Comparison of ENCODE assay signal across 35 mouse cellular contexts in the genomic region with DNA sequence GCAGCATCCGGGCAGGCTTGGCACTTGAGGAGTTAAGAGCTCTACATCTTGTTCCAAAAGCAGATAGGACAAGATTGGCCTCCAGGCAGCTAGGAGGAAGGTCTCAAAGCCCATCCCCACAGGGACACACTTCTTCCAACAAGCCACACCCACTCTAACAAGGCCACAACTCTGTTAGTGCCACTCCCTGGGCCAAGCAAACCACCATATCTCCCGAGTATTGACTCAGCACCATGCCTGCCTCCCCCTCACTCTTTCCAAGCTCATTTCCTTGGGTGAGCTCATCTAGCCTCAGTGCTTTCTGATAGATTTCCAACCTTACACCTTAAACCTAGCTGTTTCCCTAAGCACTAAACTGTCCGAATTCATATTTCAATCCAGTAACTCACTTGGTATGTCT. TPM values are rescaled to one million over a fixed set of nuclear protein-coding genes. Genes with fewer than 3 reads are reported as not detected.
"Had no signal": no experiment of that assay in that cellular context is flagged by ENCODE, and none has a peak within 500 bp of the region (broad histone marks: within the 10 kb centered on the region; RNA-seq: fewer than 3 reads in every experiment).

No protein-coding gene starts in this region.

- H3K4me3 ChIP-seq: gastrocnemius, adult 2 months; heart, adult 2 months; heart, embryonic 13.5 days; heart, embryonic 15.5 days; hindbrain, embryonic 10.5 days; hindbrain, embryonic 12.5 days; layer of hippocampus, adult 2 months; left cerebral cortex, adult 2 months; limb, embryonic 10.5 days; limb, embryonic 12.5 days had no signal

- H3K36me3 ChIP-seq: heart, embryonic 13.5 days; heart, embryonic 15.5 days; hindbrain, embryonic 10.5 days; hindbrain, embryonic 12.5 days; limb, embryonic 10.5 days; limb, embryonic 12.5 days had no signal

- H3K4me2 ChIP-seq: heart, embryonic 11.5 days; heart, embryonic 13.5 days; heart, embryonic 15.5 days; hindbrain, embryonic 12.5 days; hindbrain, embryonic 14.5 days; limb, embryonic 12.5 days; liver, embryonic 11.5 days had no signal

- H3K9me3 ChIP-seq: heart, embryonic 13.5 days; heart, embryonic 15.5 days; hindbrain, embryonic 10.5 days; hindbrain, embryonic 12.5 days; limb, embryonic 10.5 days; limb, embryonic 12.5 days had no signal

- H3K9ac ChIP-seq: heart, embryonic 13.5 days; heart, embryonic 15.5 days; hindbrain, embryonic 12.5 days; hindbrain, embryonic 14.5 days; limb, embryonic 12.5 days had no signal

- DNase-seq: gastrocnemius, adult 2 months; gastrocnemius, postnatal 10 days; gastrocnemius, postnatal 25 days; heart, adult 2 months; heart, postnatal 14 days; heart, postnatal 36 days; kidney, adult 18-20 months; kidney, adult 8-10 months; kidney, postnatal 10 days; kidney, postnatal 25 days; kidney, postnatal 4 days; liver had no signal

- ATAC-seq: hindbrain, embryonic 16.5 days; inflammation-experienced regulatory T-cells, adult 6 months; intestine, embryonic 16.5 days had no signal

- H3K27ac ChIP-seq: gastrocnemius, adult 2 months; heart, adult 2 months; heart, embryonic 13.5 days; heart, embryonic 15.5 days; hindbrain, embryonic 10.5 days; hindbrain, embryonic 12.5 days; hindbrain, embryonic 14.5 days; layer of hippocampus, adult 2 months; left cerebral cortex, adult 2 months; limb, embryonic 10.5 days; limb, embryonic 12.5 days had no signal

RNA-seq across cellular contexts. Expression of gene Dbx1, which starts 26.9 kb away (rescaled TPM):
- total RNA-seq: gastrocnemius, adult 2 months; gastrocnemius, postnatal 25 days; granulocyte monocyte progenitor cell, adult 5-6 weeks; heart, adult 2 months; heart, postnatal 14 days; heart, postnatal 36 days; layer of hippocampus, adult 2 months; layer of hippocampus, postnatal 10 days; layer of hippocampus, postnatal 25 days; left cerebral cortex, adult 2 months; left cerebral cortex, postnatal 14 days; left cerebral cortex, postnatal 36 days had no signal
- polyA plus RNA-seq: frontal cortex, adult 2 months; heart, adult 2 months; heart, embryonic 11.5 days; heart, embryonic 13.5 days; heart, embryonic 15.5 days; heart, postnatal 0 days; inflammation-experienced regulatory T-cells, adult 6 months; intestine, embryonic 16.5 days; kidney, embryonic 14.5 days; kidney, embryonic 16.5 days; limb, embryonic 10.5 days; liver, embryonic 11.5 days had no signal
